ENCODE assay signal across 26 mouse cellular contexts in the genomic region with DNA sequence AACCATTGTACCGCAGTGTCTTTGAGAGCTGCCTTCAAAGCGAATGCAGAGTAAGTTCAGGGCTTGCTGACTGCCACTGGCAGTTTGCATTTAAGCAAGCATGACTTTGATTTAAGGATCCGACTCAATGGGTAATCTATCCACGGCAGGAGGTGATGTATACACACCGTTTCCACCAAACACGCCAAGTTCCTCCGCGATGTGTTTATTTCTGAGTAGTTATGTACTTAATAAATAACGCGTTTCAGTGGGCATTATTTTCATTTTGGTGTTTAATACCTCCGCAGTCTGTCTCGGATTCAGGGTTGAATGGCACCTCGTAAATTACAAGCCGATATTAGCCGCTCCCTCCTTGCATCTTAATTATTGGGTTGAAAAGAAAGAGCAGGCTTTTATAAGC.
DNase-seq lines count a peak whose midpoint lies in the region; ATAC-seq and TF ChIP-seq lines count a peak whose summit lies in the region.
"Had no signal": no experiment of that assay in that cellular context is flagged by ENCODE, and none has a peak within 500 bp of the region (broad histone marks: within the 10 kb centered on the region; RNA-seq: fewer than 3 reads in every experiment).

No protein-coding gene starts in this region.

- H3K9me3 ChIP-seq in forebrain, postnatal 0 days (ENCODE audit: low read length) = no peaks in the 10 kb centered on the region
- H3K9me3 ChIP-seq in forebrain, embryonic 10.5 days = no peaks in the 10 kb centered on the region
- H3K9me3 ChIP-seq in midbrain, embryonic 14.5 days (ENCODE audit: control insufficient read depth, low read length) = no peaks in the 10 kb centered on the region
- no peaks in the 10 kb centered on the region for H3K9me3 ChIP-seq in midbrain, embryonic 16.5 days (replicated peaks; ENCODE audit: control insufficient read depth, low read length, poor library complexity, severe bottlenecking)
- H3K9me3 ChIP-seq in limb, embryonic 13.5 days = no peaks in the 10 kb centered on the region
- H3K9me3 ChIP-seq: embryonic facial prominence, embryonic 13.5 days; heart, embryonic 10.5 days; heart, embryonic 15.5 days; liver, embryonic 15.5 days; midbrain, embryonic 15.5 days; stomach, embryonic 15.5 days had no signal

- peaks cover 3% of the 10 kb centered on the region for H3K27me3 ChIP-seq in forebrain, postnatal 0 days (ENCODE audit: insufficient read depth, low read length)
- peaks cover 68% of the 10 kb centered on the region for H3K27me3 ChIP-seq in forebrain, embryonic 10.5 days (ENCODE audit: poor library complexity, severe bottlenecking)
- H3K27me3 ChIP-seq in midbrain, embryonic 14.5 days (ENCODE audit: control insufficient read depth, insufficient read depth, low read length) = peaks cover 5% of the 10 kb centered on the region; the same call in 1 of the 2 replicates
- peaks cover 3% of the 10 kb centered on the region for H3K27me3 ChIP-seq in midbrain, embryonic 16.5 days (ENCODE audit: control insufficient read depth, insufficient read depth, low read depth, low read length)
- H3K27me3 ChIP-seq in limb, embryonic 13.5 days = peaks cover 98% of the 10 kb centered on the region
- no peaks in the 10 kb centered on the region for H3K27me3 ChIP-seq in thymus, adult 2 months (ENCODE audit: control insufficient read depth, insufficient read depth, low read length)
- H3K27me3 ChIP-seq: liver, embryonic 15.5 days; stomach, embryonic 15.5 days had no signal

- WGBS in forebrain, postnatal 0 days = 31% methylated on average over 15 of the region's 15 CpGs
- whole genome bisulfite sequencing in forebrain, embryonic 10.5 days = 64% methylated on average over 15 of the region's 15 CpGs
- 26% methylated on average over 15 of the region's 15 CpGs for WGBS in midbrain, embryonic 14.5 days
- WGBS in midbrain, embryonic 16.5 days = 30% methylated on average over 15 of the region's 15 CpGs
- 8% methylated on average over 15 of the region's 15 CpGs for WGBS in limb, embryonic 13.5 days
- WGBS in thymus, adult 2 months = 84% methylated on average over 15 of the region's 15 CpGs

- no peak overlapping the region for H3K4me3 ChIP-seq in forebrain, postnatal 0 days (ENCODE audit: low read depth, low read length)
- H3K4me3 ChIP-seq in forebrain, embryonic 10.5 days = no peak overlapping the region
- H3K4me3 ChIP-seq in midbrain, embryonic 14.5 days (replicated peaks; ENCODE audit: low read depth, low read length) = no peak overlapping the region
- H3K4me3 ChIP-seq in midbrain, embryonic 16.5 days (ENCODE audit: low read depth, low read length) = no peak overlapping the region
- no peak overlapping the region for H3K4me3 ChIP-seq in limb, embryonic 13.5 days
- no peak overlapping the region for H3K4me3 ChIP-seq in layer of hippocampus, adult 2 months
- H3K4me3 ChIP-seq in thymus, adult 2 months (ENCODE audit: control insufficient read depth, insufficient read depth, low read length) = no peak overlapping the region
- H3K4me3 ChIP-seq: embryonic facial prominence, embryonic 13.5 days; heart, embryonic 10.5 days; heart, embryonic 15.5 days; liver, embryonic 15.5 days; midbrain, embryonic 15.5 days; stomach, embryonic 15.5 days had no signal

- no peak for ATAC-seq in forebrain, postnatal 0 days
- no peak for ATAC-seq in midbrain, embryonic 14.5 days (ENCODE audit: low FRiP score, low TSS enrichment)
- no peak for ATAC-seq in midbrain, embryonic 16.5 days
- ATAC-seq in limb, embryonic 13.5 days (ENCODE audit: low FRiP score, low read depth) = no peak
- ATAC-seq: intestine, embryonic 16.5 days; midbrain, embryonic 15.5 days had no signal

- DNase-seq in forebrain, postnatal 0 days = peak; percentile 5
- no peak for DNase-seq in forebrain, embryonic 10.5 days (ENCODE audit: extremely low spot score, low spot score)
- DNase-seq in midbrain, embryonic 14.5 days = peak; percentile 37
- peak; percentile 39 for DNase-seq in embryo, embryonic 11 days
- DNase-seq in layer of hippocampus, adult 2 months (ENCODE audit: low spot score in 2 of 2) = no peak
- DNase-seq in thymus, adult 2 months = no peak
- DNase-seq: adrenal gland, postnatal 25 days; cerebellum, adult 18-20 months; cerebellum, postnatal 14 days; gastrocnemius, postnatal 25 days; heart, adult 11 months; heart, postnatal 36 days; kidney, adult 8-10 months; lung, embryonic 14.5 days; lung, postnatal 14 days; right cerebral cortex, postnatal 25 days; thymus, postnatal 25 days had no signal

- no peak overlapping the region for H3K9ac ChIP-seq in forebrain, postnatal 0 days
- H3K9ac ChIP-seq in midbrain, embryonic 14.5 days (replicated peaks; ENCODE audit: low read length) = no peak overlapping the region
- no peak overlapping the region for H3K9ac ChIP-seq in midbrain, embryonic 16.5 days (ENCODE audit: low read depth, low read length)
- H3K9ac ChIP-seq in limb, embryonic 13.5 days = no peak overlapping the region
- H3K9ac ChIP-seq: embryonic facial prominence, embryonic 13.5 days; heart, embryonic 15.5 days; liver, embryonic 15.5 days; lung, embryonic 14.5 days; midbrain, embryonic 15.5 days; stomach, embryonic 15.5 days had no signal

- H3K36me3 ChIP-seq in forebrain, postnatal 0 days (ENCODE audit: insufficient read depth) = no peaks in the 10 kb centered on the region
- no peaks in the 10 kb centered on the region for H3K36me3 ChIP-seq in forebrain, embryonic 10.5 days (replicated peaks)
- no peaks in the 10 kb centered on the region for H3K36me3 ChIP-seq in midbrain, embryonic 14.5 days (ENCODE audit: control insufficient read depth, insufficient read depth, low read length)
- no peaks in the 10 kb centered on the region for H3K36me3 ChIP-seq in midbrain, embryonic 16.5 days (ENCODE audit: control insufficient read depth, insufficient read depth, low read length)
- no peaks in the 10 kb centered on the region for H3K36me3 ChIP-seq in limb, embryonic 13.5 days
- no peaks in the 10 kb centered on the region for H3K36me3 ChIP-seq in thymus, adult 2 months (ENCODE audit: control insufficient read depth, insufficient read depth, low read length)
- H3K36me3 ChIP-seq: embryonic facial prominence, embryonic 13.5 days; heart, embryonic 10.5 days; heart, embryonic 15.5 days; liver, embryonic 15.5 days; midbrain, embryonic 15.5 days; stomach, embryonic 15.5 days had no signal

- TF ChIP-seq CTCF in forebrain, postnatal 0 days (IDR thresholded peaks at IDR 0.05; ENCODE audit: low read depth) = no peak
- no peak for TF ChIP-seq CTCF in layer of hippocampus, adult 2 months (conservative IDR thresholded peaks at IDR 0.05)
- no peak for TF ChIP-seq CTCF in thymus, adult 2 months (IDR thresholded peaks at IDR 0.05; ENCODE audit: borderline replicate concordance, control insufficient read depth, extremely low read depth, insufficient read depth, low read length, poor library complexity)

- TF ChIP-seq POLR2A in thymus, adult 2 months (IDR thresholded peaks at IDR 0.05; ENCODE audit: control insufficient read depth, extremely low read depth, insufficient read depth, low read length, poor library complexity) = no peak

- no peak overlapping the region for H3K4me2 ChIP-seq in forebrain, postnatal 0 days (ENCODE audit: low read depth)
- no peak overlapping the region for H3K4me2 ChIP-seq in midbrain, embryonic 14.5 days (ENCODE audit: low read length)
- H3K4me2 ChIP-seq in midbrain, embryonic 16.5 days (ENCODE audit: low read length) = no peak overlapping the region
- H3K4me2 ChIP-seq in limb, embryonic 13.5 days (replicated peaks) = peak overlapping the region; percentile 27; the same call in 1 of the 2 replicates
- H3K4me2 ChIP-seq: embryonic facial prominence, embryonic 13.5 days; heart, embryonic 15.5 days; liver, embryonic 15.5 days; lung, embryonic 14.5 days; midbrain, embryonic 15.5 days; stomach, embryonic 15.5 days had no signal

- H3K4me1 ChIP-seq in forebrain, postnatal 0 days (ENCODE audit: insufficient read depth) = no peaks in the 10 kb centered on the region
- peaks cover 20% of the 10 kb centered on the region for H3K4me1 ChIP-seq in forebrain, embryonic 10.5 days
- peaks cover 12% of the 10 kb centered on the region; the same call in 1 of the 2 replicates for H3K4me1 ChIP-seq in midbrain, embryonic 14.5 days (ENCODE audit: control insufficient read depth, insufficient read depth, low read length)
- peaks cover 8% of the 10 kb centered on the region for H3K4me1 ChIP-seq in midbrain, embryonic 16.5 days (ENCODE audit: control insufficient read depth, insufficient read depth, low read length)
- peaks cover 18% of the 10 kb centered on the region for H3K4me1 ChIP-seq in limb, embryonic 13.5 days
- no peaks in the 10 kb centered on the region for H3K4me1 ChIP-seq in thymus, adult 2 months (replicated peaks; ENCODE audit: control insufficient read depth, insufficient read depth, low read length)
- H3K4me1 ChIP-seq: liver, embryonic 15.5 days; stomach, embryonic 15.5 days had no signal

- no peak overlapping the region for H3K27ac ChIP-seq in forebrain, postnatal 0 days (ENCODE audit: low read depth, low read length)
- H3K27ac ChIP-seq in forebrain, embryonic 10.5 days = no peak overlapping the region
- H3K27ac ChIP-seq in midbrain, embryonic 14.5 days (replicated peaks; ENCODE audit: low read depth, low read length) = no peak overlapping the region
- no peak overlapping the region for H3K27ac ChIP-seq in midbrain, embryonic 16.5 days (ENCODE audit: low read length)
- H3K27ac ChIP-seq in limb, embryonic 13.5 days = no peak overlapping the region
- H3K27ac ChIP-seq in layer of hippocampus, adult 2 months = no peak overlapping the region
- no peak overlapping the region for H3K27ac ChIP-seq in thymus, adult 2 months (ENCODE audit: control insufficient read depth, insufficient read depth, low read length)
- H3K27ac ChIP-seq: embryonic facial prominence, embryonic 13.5 days; heart, embryonic 10.5 days; heart, embryonic 15.5 days; liver, embryonic 15.5 days; midbrain, embryonic 15.5 days; stomach, embryonic 15.5 days had no signal

Comparison
In these comparisons a context has a peak if more than half of its experiments do, and no peak if none do; other contexts are left out.
1. DNase-seq: peak in forebrain, postnatal 0 days (single experiment), midbrain, embryonic 14.5 days (single experiment) and embryo, embryonic 11 days (single experiment); none in forebrain, embryonic 10.5 days (single experiment), layer of hippocampus, adult 2 months (0 of 2) and thymus, adult 2 months (single experiment).